Mouse (Mus musculus): ENCODE measurements around the gene Acap1.
A peak's percentile ranks its signal among the peaks of the same experiment; 100 is the strongest.

The Acap1 gene

GRCm38 (mm10) chr11:69837952-69838713, 57.2 kb downstream of the Acap1 start, which contains the start of gene Tmem256:
Gene Tmem256, plus strand, starts transcription at chr11:69838514.
- DNase-seq (ENCODE audit: low read depth, low spot score), result peak; percentile 97

- no peak for DNase-seq (ENCODE audit: low read depth, low spot score)
These were observed 57.8 kb downstream of the Acap1 start, which contains the start of gene Nlgn2 for GRCm38 (mm10) chr11:69837604-69837951. Gene Nlgn2, minus strand, starts transcription at chr11:69837784.

- DNase-seq (ENCODE audit: low read depth, low spot score), result peak; percentile 41
These were observed 58.4 kb downstream of the Acap1 start for GRCm38 (mm10) chr11:69836703-69837576.

GRCm38 (mm10) chr11:69835966-69836335, 59.4 kb downstream of the Acap1 start:
- no peak for DNase-seq (ENCODE audit: low read depth, low spot score)

- peak; percentile 45 for DNase-seq (ENCODE audit: low read depth, low spot score)
These were observed 59.9 kb downstream of the Acap1 start for GRCm38 (mm10) chr11:69835326-69835965.

GRCm38 (mm10) chr11:69834001-69834549, 61.3 kb downstream of the Acap1 start:
- no peak for DNase-seq (ENCODE audit: low read depth, low spot score)

- no peak for DNase-seq (ENCODE audit: low read depth, low spot score)
These were observed 61.8 kb downstream of the Acap1 start for GRCm38 (mm10) chr11:69833554-69833953.
